18 mouse cellular contexts compared by ENCODE assay signal in genomic region chr13:60131771-60132170, GRCm38 (mm10).
"Had no signal": no experiment of that assay in that cellular context is flagged by ENCODE, and none has a peak within 500 bp of the region (broad histone marks: within the 10 kb centered on the region; RNA-seq: fewer than 3 reads in every experiment).

No protein-coding gene starts in this region.

- H3K9me3 ChIP-seq: limb, embryonic 15.5 days; midbrain, embryonic 12.5 days had no signal

- H3K27me3 ChIP-seq: limb, embryonic 15.5 days had no signal

- H3K4me2 ChIP-seq: limb, embryonic 12.5 days; limb, embryonic 15.5 days; liver, embryonic 11.5 days; lung, embryonic 14.5 days; midbrain, embryonic 12.5 days had no signal

- H3K36me3 ChIP-seq: limb, embryonic 12.5 days; limb, embryonic 15.5 days; midbrain, embryonic 12.5 days had no signal

- H3K27ac ChIP-seq: kidney, postnatal 0 days; layer of hippocampus, adult 2 months; left cerebral cortex, adult 2 months; limb, embryonic 12.5 days; limb, embryonic 15.5 days; liver, embryonic 14.5 days; macrophage; midbrain, embryonic 12.5 days had no signal

- H3K9ac ChIP-seq: limb, embryonic 12.5 days; limb, embryonic 15.5 days; liver, embryonic 14.5 days; liver, postnatal 0 days; lung, embryonic 14.5 days; midbrain, embryonic 12.5 days had no signal

- H3K4me3 ChIP-seq: layer of hippocampus, adult 2 months; left cerebral cortex, adult 2 months; limb, embryonic 12.5 days; limb, embryonic 15.5 days; midbrain, embryonic 12.5 days had no signal

- DNase-seq: kidney, adult 2 months; kidney, postnatal 25 days; layer of hippocampus, adult 9-11 months; layer of hippocampus, postnatal 36 days; liver, postnatal 0 days; lung, embryonic 14.5 days; thymus, adult 18-20 months; thymus, postnatal 36 days had no signal

- ATAC-seq: liver, postnatal 0 days; lung, postnatal 0 days had no signal
